Mouse (Mus musculus) macrophage (primary cell): ENCODE data around the gene Defb30. TPM values are rescaled to one million over a fixed set of nuclear protein-coding genes. Genes with fewer than 3 reads are reported as not detected.

Experiments
- H3K27ac ChIP-seq: fragments of 350-480 bp; formaldehyde crosslinking; 2 replicates; pipeline ENCODE4 v1.9.0; 2021
- H3K36me3 ChIP-seq: fragments of 350-480 bp; formaldehyde crosslinking; 2 replicates; pipeline ENCODE4 v1.9.0; 2021; ENCODE audit errors: inconsistent target
- H3K4me3 ChIP-seq: fragments of 350-480 bp; formaldehyde crosslinking; 2 replicates; pipeline ENCODE4 v1.9.0; 2021; ENCODE audit errors: inconsistent target
- H3K79me2 ChIP-seq: fragments of 350-480 bp; formaldehyde crosslinking; 2 replicates; pipeline ENCODE4 v1.9.0; 2021; ENCODE audit errors: inconsistent target
- whole genome bisulfite sequencing: methylation state at CpG from one replicate; pipeline ENCODE4 v1.1.7; 2026; ENCODE audit warnings: inconsistent platforms; ENCODE audit not compliant: missing documents; 5-methylcytosine and 5-hydroxymethylcytosine counted together
- polyA plus RNA-seq: library from polyadenylated mRNA; stranded (reverse); fragments of 250-400 nt; gene quantifications from 3 replicates; pipeline ENCODE4 v1.2.4, GENCODE M21; 2018; ENCODE audit warnings: inconsistent platforms

Defb30 gene
- polyA plus RNA-seq, 1 experiment from 2014 or later = not detected

DNA sequence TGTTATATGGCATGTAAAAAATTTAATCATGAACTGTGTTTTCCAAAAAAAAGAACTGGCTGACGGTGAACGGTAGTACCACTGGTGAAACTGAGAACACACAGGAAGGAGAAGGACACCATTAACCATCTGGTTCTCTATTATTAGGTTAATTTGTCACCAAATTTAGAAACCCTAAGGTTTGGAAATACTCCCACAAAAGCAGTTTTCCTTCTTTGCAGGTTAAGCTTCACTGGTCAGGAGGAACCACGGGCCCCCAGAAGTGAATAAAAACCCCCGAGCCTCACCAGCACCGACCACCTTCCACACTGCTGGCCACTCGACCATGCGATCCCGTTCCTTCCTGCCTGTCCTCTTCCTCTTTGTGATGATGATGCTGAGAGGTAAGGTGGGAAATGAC lies 52.0 kb downstream of the Defb30 start, which contains the start of gene Defb47:
Defb47 (plus strand) TSS at position 301 of the 400 bp plus-strand sequence.
- no peaks in the 10 kb centered on the region for H3K79me2 ChIP-seq
- WGBS = 34% methylated on average over 8 of the region's 8 CpGs
- H3K36me3 ChIP-seq = no peaks in the 10 kb centered on the region
- no peak within 1 kb of the TSS for H3K4me3 ChIP-seq
- H3K27ac ChIP-seq = no peak within 1 kb of the TSS

DNA sequence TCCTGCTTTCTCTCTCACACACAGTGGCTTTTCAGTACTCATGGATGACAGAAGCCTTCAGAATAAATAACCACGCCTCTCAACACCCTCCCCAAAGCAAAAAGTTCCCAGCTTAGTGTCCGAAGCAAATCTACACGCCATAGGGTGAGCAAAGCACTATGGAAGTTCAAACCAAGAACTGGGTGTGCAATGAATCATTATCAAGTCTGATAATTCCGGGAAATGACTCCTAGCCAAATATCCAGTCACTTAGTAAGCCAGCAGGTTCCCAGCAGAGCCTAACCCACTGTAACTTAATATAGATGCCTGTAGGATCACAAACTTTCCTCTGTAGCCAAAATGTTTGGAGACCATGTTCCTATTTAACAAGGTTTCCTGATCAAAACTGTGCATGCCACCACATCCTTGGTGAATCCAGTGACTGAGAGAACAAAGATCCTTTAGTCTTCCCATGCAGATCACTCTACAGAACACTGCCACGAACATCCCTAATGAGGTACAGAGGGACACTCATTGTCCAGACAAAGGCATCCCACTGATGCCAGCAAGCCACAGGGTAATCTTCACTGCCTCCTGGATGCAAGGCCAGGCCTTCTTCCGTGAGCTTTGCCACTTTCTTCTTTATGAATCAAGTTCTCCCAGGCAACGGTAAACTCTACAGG lies 57.8 kb downstream of the Defb30 start:
- no peaks in the 10 kb centered on the region for H3K36me3 ChIP-seq
- no peak overlapping the region for H3K4me3 ChIP-seq
- H3K27ac ChIP-seq = no peak overlapping the region
- WGBS = 95% methylated on average over 7 of the region's 7 CpGs
- H3K79me2 ChIP-seq = no peaks in the 10 kb centered on the region

DNA sequence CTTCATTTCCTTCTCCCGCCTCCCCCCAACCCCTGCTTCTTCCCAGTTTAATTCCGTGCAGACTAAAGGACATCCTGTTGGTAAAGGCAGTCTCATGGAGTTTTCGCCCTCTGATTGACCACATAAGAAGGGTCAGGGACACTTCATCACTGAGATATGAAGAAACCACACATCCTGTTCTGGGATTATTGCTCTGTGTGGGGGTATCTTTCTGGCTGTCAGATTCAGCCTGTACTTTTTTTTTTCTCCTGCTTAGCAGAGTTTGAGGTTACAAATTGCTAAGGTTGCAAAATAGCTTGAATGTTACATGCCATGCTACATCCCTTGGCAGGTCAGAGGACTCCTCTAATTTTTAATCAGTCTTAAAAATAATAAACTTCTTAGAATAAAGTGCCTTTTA lies 58.5 kb downstream of the Defb30 start:
- no peak overlapping the region for H3K27ac ChIP-seq
- 32% methylated on average over 3 of the region's 3 CpGs for WGBS
- no peaks in the 10 kb centered on the region for H3K79me2 ChIP-seq
- no peak overlapping the region for H3K4me3 ChIP-seq
- H3K36me3 ChIP-seq = no peaks in the 10 kb centered on the region

DNA sequence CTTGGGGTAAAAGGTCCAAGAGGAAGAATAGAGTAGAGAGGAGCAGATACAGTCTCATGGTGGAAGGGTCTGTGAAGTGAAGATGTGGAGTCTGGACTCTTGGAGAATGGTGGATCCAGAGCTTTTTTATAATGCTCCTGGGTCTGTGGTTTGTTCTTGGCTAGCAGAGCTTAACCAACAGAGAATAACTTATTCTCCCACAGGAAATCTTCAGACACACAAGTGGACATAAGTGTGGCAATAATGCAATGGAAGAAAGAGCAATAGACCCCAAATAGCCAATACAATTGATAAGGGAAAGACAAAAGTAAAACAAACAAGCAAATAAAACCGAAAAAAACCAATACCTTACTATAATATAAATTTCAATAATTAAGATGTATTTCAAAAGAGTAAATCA lies 65.3 kb downstream of the Defb30 start, which contains the start of gene Defb48:
Defb48 (minus strand) TSS at position 101 of the 400 bp plus-strand sequence.
- H3K36me3 ChIP-seq = no peaks in the 10 kb centered on the region
- H3K27ac ChIP-seq = no peak within 1 kb of the TSS
- H3K4me3 ChIP-seq = no peak within 1 kb of the TSS
- 89% methylated on average over 1 of the region's 1 CpGs for WGBS
- no peaks in the 10 kb centered on the region for H3K79me2 ChIP-seq

Other genes with a start within 250 kb of the Defb30 start
- gene Wdfy2, start 212.3 kb downstream of the Defb30 start, polyA plus RNA-seq = 45.8 to 65.5 TPM (median 65.1 TPM) in 3 replicates
- gene Defb48, start 65.5 kb downstream of the Defb30 start, polyA plus RNA-seq = not detected in 3 replicates
- gene Defb47, start 51.9 kb downstream of the Defb30 start, polyA plus RNA-seq = not detected in 3 replicates
- not detected in 3 replicates for gene Defb43, start 38.2 kb downstream of the Defb30 start, polyA plus RNA-seq
- gene Defb42, start 3.0 kb downstream of the Defb30 start, polyA plus RNA-seq = not detected in 3 replicates